ENCODE assay signal across 8 mouse cellular contexts in genomic region chr14:54426003-54426688, GRCm38 (mm10). TPM values are rescaled to one million over a fixed set of nuclear protein-coding genes. Genes with fewer than 3 reads are reported as not detected.
DNase-seq lines count a peak whose midpoint lies in the region; ATAC-seq and TF ChIP-seq lines count a peak whose summit lies in the region.

No protein-coding gene starts in this region.

- H3K36me3 ChIP-seq in heart, embryonic 10.5 days: peaks cover 14% of the 10 kb centered on the region; the same call in 1 of the 2 replicates
- peaks cover 35% of the 10 kb centered on the region for H3K36me3 ChIP-seq in G1E (replicated peaks)
- peaks cover 5% of the 10 kb centered on the region for H3K36me3 ChIP-seq in heart, postnatal 0 days (replicated peaks; ENCODE audit: control insufficient read depth, insufficient read depth, low read length)

- DNase-seq in heart, embryonic 10.5 days (ENCODE audit: low spot score): no peak
- no peak for DNase-seq in heart, adult 8-10 months (ENCODE audit: low spot score)
- DNase-seq in G1E (ENCODE audit: low spot score): no peak
- no peak for DNase-seq in heart, postnatal 0 days (ENCODE audit: low spot score)
- no peak for DNase-seq in layer of hippocampus, adult 8-10 months (ENCODE audit: low spot score in 2 of 2)
- no peak for DNase-seq in left cerebral cortex, postnatal 36 days (ENCODE audit: low spot score in 2 of 2)
- no peak for DNase-seq in Muller cell, postnatal 12 days (ENCODE audit: inconsistent ontology term)

- H3K27me3 ChIP-seq in heart, embryonic 10.5 days (ENCODE audit: insufficient read depth, poor library complexity, severe bottlenecking): no peaks in the 10 kb centered on the region
- H3K27me3 ChIP-seq in G1E (ENCODE audit: insufficient read depth, low read length): no peaks in the 10 kb centered on the region
- no peaks in the 10 kb centered on the region for H3K27me3 ChIP-seq in heart, postnatal 0 days (ENCODE audit: control insufficient read depth, insufficient read depth, low read length)

- WGBS in heart, embryonic 10.5 days: 35% methylated on average over 14 of the region's 14 CpGs
- 31% methylated on average over 14 of the region's 14 CpGs for WGBS in heart, postnatal 0 days

- ATAC-seq in G1E (ENCODE audit: extremely low read depth, insufficient number of reproducible peaks, low FRiP score, poor library complexity, severe bottlenecking): 0 out of 2 replicates have a peak, but pooled peaks have one; percentile 22
- peak; percentile 31; the same call in 1 of the 2 replicates for ATAC-seq in heart, postnatal 0 days (ENCODE audit: insufficient read depth, low read depth)
- peak; percentile 47 for ATAC-seq in megakaryocyte progenitor cell, adult 5-6 weeks (replicated peaks; ENCODE audit: poor library complexity)

- peak overlapping the region; percentile 80 for H3K4me3 ChIP-seq in heart, embryonic 10.5 days
- H3K4me3 ChIP-seq in G1E (ENCODE audit: low read depth, low read length): peak overlapping the region; percentile 95
- H3K4me3 ChIP-seq in heart, postnatal 0 days (ENCODE audit: low read depth, low read length): peak overlapping the region; percentile 77

- H3K4me1 ChIP-seq in heart, embryonic 10.5 days: peaks cover 22% of the 10 kb centered on the region
- H3K4me1 ChIP-seq in G1E (ENCODE audit: insufficient read depth, low read depth, low read length): peaks cover 73% of the 10 kb centered on the region
- H3K4me1 ChIP-seq in heart, postnatal 0 days (ENCODE audit: control insufficient read depth, insufficient read depth): peaks cover 18% of the 10 kb centered on the region

- intact Hi-C loops in left cerebral cortex, postnatal 36 days (cut with DNase I): loop anchor here (5.0 kb wide), 2 partner anchors 66 to 174 kb away; partner anchors contain the start of genes Abhd4 and Dad1

- H3K4me2 ChIP-seq in heart, postnatal 0 days (ENCODE audit: low read depth, low read length): peak overlapping the region; percentile 83

- peak overlapping the region; percentile 70 for H3K9ac ChIP-seq in heart, postnatal 0 days (replicated peaks; ENCODE audit: low read depth, low read length)

- no peak for TF ChIP-seq CTCF in G1E (IDR thresholded peaks at IDR 0.05; ENCODE audit: low read depth, low read length)
- TF ChIP-seq CTCF in heart, postnatal 0 days (IDR thresholded peaks at IDR 0.05; ENCODE audit: low read depth): no peak

- peak overlapping the region; percentile 91 for H3K27ac ChIP-seq in heart, embryonic 10.5 days
- peak overlapping the region; percentile 91 for H3K27ac ChIP-seq in heart, postnatal 0 days (ENCODE audit: low read depth)

- no peaks in the 10 kb centered on the region; the same call in 1 of the 2 replicates for H3K9me3 ChIP-seq in heart, embryonic 10.5 days
- H3K9me3 ChIP-seq in G1E (replicated peaks): no peaks in the 10 kb centered on the region
- H3K9me3 ChIP-seq in heart, postnatal 0 days (replicated peaks; ENCODE audit: control insufficient read depth, low read length): no peaks in the 10 kb centered on the region

- TF ChIP-seq EP300 in heart, postnatal 0 days (IDR thresholded peaks at IDR 0.05; ENCODE audit: low read depth): no peak

RNA-seq across cellular contexts. Expression of gene Mrpl52, which starts 0.6 kb away (rescaled TPM):
- 222 and 228 TPM in 2 replicates for polyA plus RNA-seq in heart, embryonic 10.5 days (2016; fragmentation: Nextera tagmentation; extraction: Ambion mirVana)
- total RNA-seq in heart, adult 8-10 months (2022): 100 to 1,000 TPM; 118 to 126 (median 121) TPM
- total RNA-seq in G1E (2014; fragmentation: Nextera tagmentation) (318 and 469 TPM in 2 replicates), G1E (2017) (238 and 282 TPM in 2 replicates)
- polyA plus RNA-seq in G1E (2012): 1,643 and 2,190 TPM in 2 replicates
- 132 and 145 TPM in 2 replicates for total RNA-seq in heart, postnatal 0 days (2014; rRNA removed; ENCODE audit: low replicate concordance)
- 335 and 371 TPM in 2 replicates for polyA plus RNA-seq in heart, postnatal 0 days (2015; fragmentation: Nextera tagmentation; extraction: Ambion mirVana)
- total RNA-seq in megakaryocyte progenitor cell, adult 5-6 weeks (2015): 118 and 124 TPM in 2 replicates
- total RNA-seq in megakaryocyte progenitor cell, adult 5-6 weeks (2017): 75.1 and 86.7 TPM in 2 replicates
- 100 to 1,000 TPM in 2 of 4 experiments, 10 to 100 TPM in 2; 88.3 to 116 (median 96.6) TPM for total RNA-seq in layer of hippocampus, adult 8-10 months (2022)
- 10 to 100 TPM; 84.6 to 88.0 TPM for total RNA-seq in left cerebral cortex, postnatal 36 days (2021)

RNA-seq across cellular contexts. Expression of gene Mmp14, which starts 5.3 kb away (rescaled TPM):
- 80.3 and 108 TPM in 2 replicates for polyA plus RNA-seq in heart, embryonic 10.5 days (2016; fragmentation: Nextera tagmentation; extraction: Ambion mirVana)
- 10 to 100 TPM in 2 of 4 experiments, 1 to 10 TPM in 2; 7.4 to 12.1 (median 9.2) TPM for total RNA-seq in heart, adult 8-10 months (2022)
- total RNA-seq in G1E (2014; fragmentation: Nextera tagmentation): 60.4 and 66.0 TPM in 2 replicates
- 28.6 and 33.8 TPM in 2 replicates for total RNA-seq in G1E (2017)
- polyA plus RNA-seq in G1E (2012): 108 and 147 TPM in 2 replicates
- total RNA-seq in heart, postnatal 0 days (2014; rRNA removed; ENCODE audit: low replicate concordance): 59.9 and 73.2 TPM in 2 replicates
- polyA plus RNA-seq in heart, postnatal 0 days (2015; fragmentation: Nextera tagmentation; extraction: Ambion mirVana): 59.7 and 60.9 TPM in 2 replicates
- total RNA-seq in megakaryocyte progenitor cell, adult 5-6 weeks (2015): 2.1 and 4.5 TPM in 2 replicates
- total RNA-seq in megakaryocyte progenitor cell, adult 5-6 weeks (2017): 3.0 and 4.1 TPM in 2 replicates
- 10 to 100 TPM; 10.3 to 16.0 (median 13.4) TPM for total RNA-seq in layer of hippocampus, adult 8-10 months (2022)
- total RNA-seq in left cerebral cortex, postnatal 36 days (2021): 10 to 100 TPM in 1 of 2 experiments, 1 to 10 TPM in 1; 7.2 to 10.8 TPM

RNA-seq across cellular contexts. Expression of gene Slc7a7, which starts 8.6 kb away (rescaled TPM):
- polyA plus RNA-seq in heart, embryonic 10.5 days (2016; fragmentation: Nextera tagmentation; extraction: Ambion mirVana): 6.2 and 8.4 TPM in 2 replicates
- total RNA-seq in heart, adult 8-10 months (2022): 1 to 10 TPM; 3.8 to 6.4 (median 5.1) TPM
- total RNA-seq in G1E (2014; fragmentation: Nextera tagmentation) (4.6 and 6.2 TPM in 2 replicates), G1E (2017) (0.55 and 0.76 TPM in 2 replicates)
- polyA plus RNA-seq in G1E (2012): 0.88 and 1.1 TPM in 2 replicates
- 11.3 and 16.6 TPM in 2 replicates for total RNA-seq in heart, postnatal 0 days (2014; rRNA removed; ENCODE audit: low replicate concordance)
- 6.7 and 8.9 TPM in 2 replicates for polyA plus RNA-seq in heart, postnatal 0 days (2015; fragmentation: Nextera tagmentation; extraction: Ambion mirVana)
- total RNA-seq in megakaryocyte progenitor cell, adult 5-6 weeks (2015): 2.7 and 3.5 TPM in 2 replicates
- 5.4 and 6.4 TPM in 2 replicates for total RNA-seq in megakaryocyte progenitor cell, adult 5-6 weeks (2017)
- 1 to 10 TPM; 2.0 to 6.5 (median 3.3) TPM for total RNA-seq in layer of hippocampus, adult 8-10 months (2022)
- total RNA-seq in left cerebral cortex, postnatal 36 days (2021): 1 to 10 TPM; 1.9 TPM

RNA-seq across cellular contexts. Expression of gene Lrp10, which starts 37.8 kb away (rescaled TPM):
- 44.8 and 51.0 TPM in 2 replicates for polyA plus RNA-seq in heart, embryonic 10.5 days (2016; fragmentation: Nextera tagmentation; extraction: Ambion mirVana)
- 10 to 100 TPM; 45.5 to 62.2 (median 50.7) TPM for total RNA-seq in heart, adult 8-10 months (2022)
- total RNA-seq in G1E (2014; fragmentation: Nextera tagmentation) (36.3 and 44.4 TPM in 2 replicates), G1E (2017) (25.5 and 39.7 TPM in 2 replicates)
- polyA plus RNA-seq in G1E (2012): 226 and 280 TPM in 2 replicates
- total RNA-seq in heart, postnatal 0 days (2014; rRNA removed; ENCODE audit: low replicate concordance): 81.5 and 110 TPM in 2 replicates
- polyA plus RNA-seq in heart, postnatal 0 days (2015; fragmentation: Nextera tagmentation; extraction: Ambion mirVana): 47.8 and 54.4 TPM in 2 replicates
- total RNA-seq in megakaryocyte progenitor cell, adult 5-6 weeks (2015): 23.5 and 25.0 TPM in 2 replicates
- 27.4 and 37.2 TPM in 2 replicates for total RNA-seq in megakaryocyte progenitor cell, adult 5-6 weeks (2017)
- 10 to 100 TPM; 32.0 to 44.8 (median 36.7) TPM for total RNA-seq in layer of hippocampus, adult 8-10 months (2022)
- total RNA-seq in left cerebral cortex, postnatal 36 days (2021): 10 to 100 TPM; 24.1 to 24.4 TPM

RNA-seq across cellular contexts. Expression of gene Rem2, which starts 49.8 kb away (rescaled TPM):
- polyA plus RNA-seq in heart, embryonic 10.5 days (2016; fragmentation: Nextera tagmentation; extraction: Ambion mirVana): 2.4 and 3.8 TPM in 2 replicates
- total RNA-seq in heart, adult 8-10 months (2022): not detected
- total RNA-seq in G1E (2014; fragmentation: Nextera tagmentation): not detected in 2 replicates
- not detected in 2 replicates for total RNA-seq in G1E (2017)
- polyA plus RNA-seq in G1E (2012): 0.06 and 0.08 TPM in 2 replicates
- total RNA-seq in heart, postnatal 0 days (2014; rRNA removed; ENCODE audit: low replicate concordance): 0.77 TPM in 1 of 2 replicates, not detected in the other
- polyA plus RNA-seq in heart, postnatal 0 days (2015; fragmentation: Nextera tagmentation; extraction: Ambion mirVana): 0.15 and 0.27 TPM in 2 replicates
- total RNA-seq in megakaryocyte progenitor cell, adult 5-6 weeks (2015): 0.29 and 0.62 TPM in 2 replicates
- total RNA-seq in megakaryocyte progenitor cell, adult 5-6 weeks (2017): 2.2 TPM in 1 of 2 replicates, not detected in the other
- 10 to 100 TPM; 15.7 to 25.1 (median 18.7) TPM for total RNA-seq in layer of hippocampus, adult 8-10 months (2022)
- total RNA-seq in left cerebral cortex, postnatal 36 days (2021): 1 to 10 TPM; 7.0 to 7.7 TPM
